Mouse (Mus musculus) intestine, postnatal 0 days (tissue): ENCODE data around the gene AC109138.7. TPM values are rescaled to one million over a fixed set of nuclear protein-coding genes. Genes with fewer than 3 reads are reported as not detected.

Experiments used
- ATAC-seq: fragments of 200-750 bp; cut with Nextera tagmentation; 2 replicates; pipeline ENCODE4 v1.8.0; 2017; ENCODE audit warnings: mild to moderate bottlenecking, moderate TSS enrichment, moderate library complexity
- H3K27ac ChIP-seq: fragments of 300-500 bp; sonication (generic); 2 replicates; pipeline ENCODE4 v1.5.1; 2014; ENCODE audit warnings: mild to moderate bottlenecking, low read depth, low read length, moderate library complexity
- H3K27me3 ChIP-seq: fragments of 300-500 bp; sonication (generic); replicated peaks from 2 replicates; pipeline ENCODE4 v1.6.1; 2014; ENCODE audit warnings: low read length, mixed read lengths; ENCODE audit not compliant: control insufficient read depth, insufficient read depth
- H3K36me3 ChIP-seq: fragments of 300-500 bp; sonication (generic); 2 replicates; pipeline ENCODE4 v1.6.1; 2014; ENCODE audit warnings: mild to moderate bottlenecking, moderate library complexity; ENCODE audit not compliant: control insufficient read depth, insufficient read depth
- H3K4me1 ChIP-seq: fragments of 300-500 bp; sonication (generic); replicated peaks from 2 replicates; pipeline ENCODE4 v1.6.1; 2014; ENCODE audit warnings: antibody characterized with exemption, low read length, mixed read lengths; ENCODE audit not compliant: control insufficient read depth, insufficient read depth
- H3K4me2 ChIP-seq: fragments of 300-500 bp; sonication (generic); replicated peaks from 2 replicates; pipeline ENCODE4 v1.6.1; 2014; ENCODE audit warnings: low read depth, mild to moderate bottlenecking, moderate library complexity
- H3K4me3 ChIP-seq: fragments of 300-500 bp; sonication (generic); 2 replicates; pipeline ENCODE4 v1.5.1; 2014; ENCODE audit warnings: low read depth, low read length
- H3K9ac ChIP-seq: fragments of 300-500 bp; sonication (generic); 2 replicates; pipeline ENCODE4 v1.6.1; 2014; ENCODE audit warnings: mild to moderate bottlenecking, low read depth, low read length
- H3K9me3 ChIP-seq: fragments of 300-500 bp; sonication (generic); 2 replicates; pipeline ENCODE4 v1.6.1; 2016; ENCODE audit warnings: mixed run types; ENCODE audit not compliant: control insufficient read depth
- CTCF ChIP-seq: sonication (generic); IDR thresholded peaks from 2 replicates; pipeline ENCODE4 v1.5.1; 2016; ENCODE audit warnings: low read depth, mild to moderate bottlenecking, control low read depth, antibody characterized with exemption, moderate library complexity
- WGBS: fragments of 180-500 bp; shearing (Covaris S2); extraction: QIAGEN DNeasy Blood & Tissue Kit; methylation state at CpG from one replicate; pipeline ENCODE4 v1.1.7; 2014; 5-methylcytosine and 5-hydroxymethylcytosine counted together
- polyA plus RNA-seq: library from polyadenylated mRNA; unstranded; fragments of >200 nt; fragmentation: Nextera tagmentation; extraction: Ambion mirVana; gene quantifications from 2 replicates; pipeline ENCODE4 v1.2.1, GENCODE M21; 2015

The AC109138.7 gene
- polyA plus RNA-seq, 1 experiment from 2014 or later: not detected

DNA sequence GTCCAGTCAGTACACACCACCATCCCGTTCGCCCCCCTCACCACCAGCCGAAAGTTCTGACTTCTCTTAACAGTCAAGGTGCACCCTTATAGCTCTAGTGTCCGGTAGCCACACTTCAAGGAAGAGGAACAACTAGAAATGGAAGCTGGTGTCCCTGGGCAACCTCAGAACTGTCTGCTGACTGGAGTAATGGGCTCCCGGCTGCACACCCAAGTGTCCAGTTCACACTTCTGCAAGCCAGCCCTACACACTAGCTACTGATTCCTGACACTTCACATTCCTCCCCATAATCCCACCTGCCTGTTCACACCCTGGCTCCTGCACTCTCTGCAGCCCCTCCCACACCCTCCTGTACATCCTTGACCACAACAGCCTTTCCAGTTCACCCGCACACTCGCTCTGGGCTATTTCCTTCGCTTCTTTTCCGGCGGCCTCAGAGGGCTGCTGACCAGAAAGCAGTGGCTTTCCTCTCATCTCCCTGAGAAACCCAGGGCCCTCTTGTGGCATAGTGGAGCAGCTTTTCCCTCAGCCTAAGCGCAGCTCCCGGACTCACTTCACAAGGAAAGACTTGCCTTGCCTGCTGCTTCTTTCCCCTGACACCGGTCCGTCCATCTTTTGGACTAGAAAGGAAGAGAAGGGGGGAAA lies 2.0 kb downstream of the AC109138.7 start:
- ATAC-seq: no peak
- H3K4me2 ChIP-seq: peak overlapping the region; percentile 98
- no peaks in the 10 kb centered on the region for H3K9me3 ChIP-seq
- H3K27ac ChIP-seq: peak overlapping the region; percentile 41; the same call in 1 of the 2 replicates
- WGBS: 27% methylated on average over 14 of the region's 14 CpGs
- H3K4me1 ChIP-seq: peaks cover 14% of the 10 kb centered on the region
- H3K36me3 ChIP-seq: no peaks in the 10 kb centered on the region
- no peaks in the 10 kb centered on the region for H3K27me3 ChIP-seq
- peak overlapping the region; percentile 11; the same call in 1 of the 2 replicates for H3K4me3 ChIP-seq
- H3K9ac ChIP-seq: no peak overlapping the region
- peak; percentile 69 for TF ChIP-seq CTCF

DNA sequence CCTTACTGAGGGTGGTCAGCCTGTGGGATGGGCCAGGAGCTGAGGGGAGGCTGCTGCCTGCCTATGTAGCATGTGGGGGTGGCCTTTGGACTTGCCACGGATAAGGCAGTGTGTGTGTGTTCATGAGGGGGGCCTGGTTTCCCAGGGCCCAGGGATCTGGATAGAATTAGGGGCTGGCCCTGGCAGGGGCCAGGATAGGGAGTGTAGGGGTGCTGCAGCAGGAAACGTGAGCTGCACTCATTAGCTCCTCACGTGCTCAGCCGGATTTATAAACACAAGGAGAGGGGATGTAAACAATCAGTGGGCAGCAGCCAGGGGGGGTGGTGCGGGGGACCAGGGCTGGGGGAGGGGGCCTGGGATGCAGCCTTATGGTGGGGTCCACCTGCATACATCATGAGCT lies 3.0 kb downstream of the AC109138.7 start:
- Histone ChIP-seq H3K36me3 (no peaks in the 10 kb centered on the region), H3K4me1 (peaks cover 18% of the 10 kb centered on the region), H3K27ac (peak overlapping the region; percentile 46; the same call in 1 of the 2 replicates), H3K27me3 (no peaks in the 10 kb centered on the region), H3K4me2 (peak overlapping the region; percentile 98), H3K9me3 (no peaks in the 10 kb centered on the region), H3K4me3 (no peak overlapping the region), H3K9ac (no peak overlapping the region)
- TF ChIP-seq CTCF: no peak
- ATAC-seq: no peak
- 27% methylated on average over 5 of the region's 5 CpGs for WGBS

DNA sequence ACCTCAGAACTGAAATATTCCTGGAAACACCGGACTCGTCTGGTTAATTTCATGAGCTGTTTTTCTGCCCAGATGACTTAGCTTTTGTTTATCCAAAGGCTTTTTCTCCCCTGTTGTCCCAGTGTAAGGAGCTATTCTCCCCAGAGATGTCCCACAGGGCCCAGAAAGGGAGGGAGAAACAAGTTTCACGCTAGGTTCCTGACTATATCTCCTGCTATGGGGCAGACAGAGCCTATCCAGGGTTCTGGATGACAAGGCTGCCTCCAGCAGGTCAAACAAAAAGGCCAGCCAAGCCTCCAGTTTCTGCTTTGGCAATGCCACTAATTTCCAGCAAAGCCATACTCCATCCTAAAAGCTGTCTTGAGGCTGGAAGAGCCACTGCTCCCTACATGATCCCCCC lies 3.7 kb downstream of the AC109138.7 start:
- H3K4me2 ChIP-seq: no peak overlapping the region; the same call in 1 of the 2 replicates
- no peaks in the 10 kb centered on the region for H3K27me3 ChIP-seq
- no peaks in the 10 kb centered on the region for H3K9me3 ChIP-seq
- H3K36me3 ChIP-seq: no peaks in the 10 kb centered on the region
- 60% methylated on average over 3 of the region's 3 CpGs for WGBS
- no peak overlapping the region for H3K4me3 ChIP-seq
- TF ChIP-seq CTCF: 0 out of 2 replicates have a peak, but pooled peaks have one; percentile 8
- no peak overlapping the region for H3K9ac ChIP-seq
- peaks cover 20% of the 10 kb centered on the region for H3K4me1 ChIP-seq
- peak overlapping the region; percentile 46; the same call in 1 of the 2 replicates for H3K27ac ChIP-seq
- ATAC-seq: no peak

DNA sequence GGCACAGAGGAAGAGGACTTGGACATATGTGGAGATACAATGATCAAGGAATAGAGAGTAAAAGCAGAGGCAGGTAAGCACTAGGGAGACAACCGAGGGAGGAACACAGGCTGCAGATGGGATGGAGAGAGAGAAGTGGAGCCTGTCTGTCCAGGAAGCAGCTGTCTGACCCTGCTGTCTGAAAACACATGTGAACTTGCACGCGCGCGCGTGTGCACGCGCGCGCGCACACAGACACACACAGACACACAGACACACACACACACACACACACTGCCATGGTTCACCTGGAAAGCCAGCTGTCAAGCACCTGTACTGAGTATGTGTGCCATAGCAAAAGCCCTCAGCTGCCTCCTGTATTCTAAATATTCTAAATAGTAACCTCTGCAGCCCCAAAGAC lies 4.1 kb downstream of the AC109138.7 start:
- H3K9ac ChIP-seq: no peak overlapping the region
- no peak overlapping the region for H3K4me3 ChIP-seq
- H3K27me3 ChIP-seq: no peaks in the 10 kb centered on the region
- H3K27ac ChIP-seq: peak overlapping the region; percentile 46; the same call in 1 of the 2 replicates
- H3K9me3 ChIP-seq: no peaks in the 10 kb centered on the region
- WGBS: 69% methylated on average over 11 of the region's 11 CpGs
- peaks cover 20% of the 10 kb centered on the region for H3K4me1 ChIP-seq
- no peak for TF ChIP-seq CTCF
- ATAC-seq: no peak
- H3K36me3 ChIP-seq: no peaks in the 10 kb centered on the region
- no peak overlapping the region for H3K4me2 ChIP-seq

DNA sequence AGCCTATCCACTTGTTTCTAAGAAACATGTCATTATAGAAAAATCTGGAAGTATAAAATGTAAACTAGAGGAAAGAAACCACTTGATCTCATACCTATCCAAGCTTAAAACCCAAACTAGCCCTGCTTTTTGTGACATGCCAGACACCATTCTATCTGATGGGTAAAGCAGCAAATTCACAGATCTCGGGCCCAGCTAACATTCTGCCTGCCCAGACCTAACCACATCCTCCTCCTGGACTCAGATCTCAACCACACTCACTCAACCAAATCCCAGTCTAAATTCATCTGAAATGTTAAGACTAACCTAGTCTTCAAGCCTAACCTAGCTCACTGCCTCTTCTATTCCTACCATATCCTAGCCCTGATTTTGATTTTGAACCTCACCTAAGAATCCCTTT lies 4.6 kb downstream of the AC109138.7 start:
- no peak overlapping the region for H3K4me3 ChIP-seq
- H3K9ac ChIP-seq: no peak overlapping the region
- H3K27ac ChIP-seq: no peak overlapping the region
- ATAC-seq: no peak
- 67% methylated on average over 1 of the region's 1 CpGs for WGBS
- no peaks in the 10 kb centered on the region for H3K36me3 ChIP-seq
- H3K4me2 ChIP-seq: no peak overlapping the region
- TF ChIP-seq CTCF: no peak
- no peaks in the 10 kb centered on the region for H3K27me3 ChIP-seq
- H3K4me1 ChIP-seq: peaks cover 17% of the 10 kb centered on the region
- H3K9me3 ChIP-seq: no peaks in the 10 kb centered on the region

DNA sequence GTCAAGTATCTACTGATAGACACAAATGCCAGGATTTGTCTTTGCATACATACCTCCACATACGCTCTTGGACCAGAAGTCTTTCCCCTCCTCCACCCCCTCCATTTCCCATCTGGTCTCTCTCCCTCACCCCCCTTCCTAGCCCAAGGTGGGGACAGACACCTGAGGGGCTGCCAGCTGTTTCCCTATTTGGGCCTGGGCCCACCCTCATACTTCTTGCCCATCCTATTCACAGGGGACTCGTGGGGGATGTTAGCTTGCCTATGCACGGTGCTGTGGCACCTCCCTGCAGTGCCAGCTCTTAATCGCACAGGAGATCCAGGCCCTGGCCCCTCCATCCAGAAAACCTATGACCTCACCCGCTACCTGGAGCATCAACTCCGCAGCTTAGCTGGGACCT lies 5.8 kb downstream of the AC109138.7 start:
- Histone ChIP-seq H3K4me2 (0 out of 2 replicates have a peak overlapping the region, but pooled peaks have one; percentile 52), H3K36me3 (no peaks in the 10 kb centered on the region), H3K4me3 (no peak overlapping the region), H3K9ac (no peak overlapping the region), H3K9me3 (no peaks in the 10 kb centered on the region), H3K27me3 (no peaks in the 10 kb centered on the region), H3K4me1 (peaks cover 16% of the 10 kb centered on the region), H3K27ac (no peak overlapping the region)
- no peak for ATAC-seq
- WGBS: 78% methylated on average over 6 of the region's 6 CpGs
- TF ChIP-seq CTCF: no peak
